27 mouse cellular contexts compared by ENCODE assay signal in the genomic region with DNA sequence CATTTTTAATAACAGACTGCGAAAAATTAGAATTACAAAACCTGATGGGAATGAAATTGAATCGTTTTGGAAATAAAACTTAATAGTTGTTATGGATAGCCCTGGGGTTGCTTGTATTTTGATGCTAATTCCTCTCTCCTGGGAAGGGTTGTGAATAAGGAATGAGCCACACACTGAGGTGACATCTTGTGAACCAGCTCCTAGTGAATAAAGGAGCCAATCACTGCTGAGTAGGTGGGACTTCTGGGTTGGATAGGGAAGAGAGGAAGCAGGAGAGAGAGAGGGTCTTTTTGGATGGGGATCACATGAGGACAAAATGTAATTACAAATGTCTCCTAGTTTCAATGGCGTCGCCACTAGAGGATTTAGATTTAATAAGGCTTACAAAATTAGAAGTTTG. TPM values are rescaled to one million over a fixed set of nuclear protein-coding genes. Genes with fewer than 3 reads are reported as not detected.
A peak's percentile ranks its signal among the peaks of the same experiment; 100 is the strongest.
DNase-seq lines count a peak whose midpoint lies in the region; ATAC-seq and TF ChIP-seq lines count a peak whose summit lies in the region.
"Had no signal": no experiment of that assay in that cellular context is flagged by ENCODE, and none has a peak within 500 bp of the region (broad histone marks: within the 10 kb centered on the region; RNA-seq: fewer than 3 reads in every experiment).

No protein-coding gene starts in this region.

- 47% methylated on average over 4 of the region's 4 CpGs for WGBS in forebrain, embryonic 14.5 days
- WGBS in forebrain, embryonic 11.5 days = 76% methylated on average over 4 of the region's 4 CpGs
- 71% methylated on average over 4 of the region's 4 CpGs for WGBS in midbrain, embryonic 14.5 days
- 60% methylated on average over 4 of the region's 4 CpGs for WGBS in midbrain, embryonic 15.5 days

- H3K9ac ChIP-seq in forebrain, embryonic 14.5 days (ENCODE audit: low read length) = no peak overlapping the region
- no peak overlapping the region for H3K9ac ChIP-seq in forebrain, embryonic 11.5 days (ENCODE audit: low read length)
- no peak overlapping the region for H3K9ac ChIP-seq in midbrain, embryonic 14.5 days (replicated peaks; ENCODE audit: low read length)
- H3K9ac ChIP-seq in midbrain, embryonic 15.5 days = no peak overlapping the region
- H3K9ac ChIP-seq: embryonic facial prominence, embryonic 12.5 days; embryonic facial prominence, embryonic 15.5 days; heart, embryonic 13.5 days; hindbrain, embryonic 14.5 days had no signal

- no peak overlapping the region for H3K27ac ChIP-seq in forebrain, embryonic 14.5 days (ENCODE audit: low read depth, low read length)
- no peak overlapping the region for H3K27ac ChIP-seq in forebrain, embryonic 11.5 days (ENCODE audit: low read depth, low read length)
- H3K27ac ChIP-seq in midbrain, embryonic 14.5 days (replicated peaks; ENCODE audit: low read depth, low read length) = no peak overlapping the region
- no peak overlapping the region for H3K27ac ChIP-seq in midbrain, embryonic 15.5 days
- no peak overlapping the region for H3K27ac ChIP-seq in layer of hippocampus, adult 2 months
- H3K27ac ChIP-seq: embryonic facial prominence, embryonic 12.5 days; embryonic facial prominence, embryonic 15.5 days; gastrocnemius, adult 2 months; heart, embryonic 13.5 days; hindbrain, embryonic 14.5 days; hindbrain, postnatal 0 days had no signal

- no peak for TF ChIP-seq CTCF in brain, embryonic 14.5 days (IDR thresholded peaks at IDR 0.05; ENCODE audit: borderline replicate concordance, extremely low read depth, insufficient read depth, insufficient read length)
- no peak for TF ChIP-seq CTCF in layer of hippocampus, adult 2 months (conservative IDR thresholded peaks at IDR 0.05)

- peak; percentile 60; the same call in 1 of the 2 replicates for ATAC-seq in forebrain, embryonic 14.5 days
- no peak for ATAC-seq in forebrain, embryonic 11.5 days (replicated peaks; ENCODE audit: low FRiP score)
- ATAC-seq in midbrain, embryonic 14.5 days (ENCODE audit: low FRiP score, low TSS enrichment) = no peak
- ATAC-seq in midbrain, embryonic 15.5 days (replicated peaks) = no peak
- no peak for ATAC-seq in frontal cortex, adult (ENCODE audit: low TSS enrichment)
- ATAC-seq: CD4-positive, CD25-positive, alpha-beta regulatory T cell, adult 4 months; hindbrain, postnatal 0 days; inflammation-experienced regulatory T-cells, adult 6 months; intestine, embryonic 16.5 days had no signal

- peak; percentile 49 for DNase-seq in forebrain, embryonic 14.5 days (ENCODE audit: low spot score)
- DNase-seq in forebrain, embryonic 11.5 days (ENCODE audit: low spot score) = no peak
- peak; percentile 9 for DNase-seq in midbrain, embryonic 14.5 days
- peak; percentile 70 for DNase-seq in brain, embryonic 14.5 days (ENCODE audit: low read depth)
- no peak for DNase-seq in layer of hippocampus, adult 2 months (ENCODE audit: low spot score in 2 of 2)
- DNase-seq: adrenal gland, postnatal 10 days; adrenal gland, postnatal 36 days; cerebellum, adult 11 months; cerebellum, adult 2 months; cerebellum, adult 9-11 months; cerebellum, postnatal 25 days; gastrocnemius, adult 2 months; gastrocnemius, postnatal 14 days; heart, adult 18-20 months; heart, postnatal 14 days; heart, postnatal 4 days; kidney, adult 18-20 months had no signal

- H3K4me1 ChIP-seq in forebrain, embryonic 14.5 days (ENCODE audit: control insufficient read depth, insufficient read depth, low read length) = no peaks in the 10 kb centered on the region
- no peaks in the 10 kb centered on the region for H3K4me1 ChIP-seq in forebrain, embryonic 11.5 days (replicated peaks; ENCODE audit: control insufficient read depth, insufficient read depth, low read length)
- no peaks in the 10 kb centered on the region for H3K4me1 ChIP-seq in midbrain, embryonic 14.5 days (ENCODE audit: control insufficient read depth, insufficient read depth, low read length)
- H3K4me1 ChIP-seq in midbrain, embryonic 15.5 days = no peaks in the 10 kb centered on the region
- H3K4me1 ChIP-seq: embryonic facial prominence, embryonic 12.5 days; embryonic facial prominence, embryonic 15.5 days; heart, embryonic 13.5 days had no signal

- no peak for TF ChIP-seq POLR2A in brain, embryonic 14.5 days (IDR thresholded peaks at IDR 0.05; ENCODE audit: borderline replicate concordance, extremely low read depth, insufficient read depth, insufficient read length, poor library complexity, severe bottlenecking)

- H3K4me3 ChIP-seq in forebrain, embryonic 14.5 days (ENCODE audit: low read depth, low read length) = no peak overlapping the region
- H3K4me3 ChIP-seq in forebrain, embryonic 11.5 days (ENCODE audit: low read depth, low read length) = no peak overlapping the region
- H3K4me3 ChIP-seq in midbrain, embryonic 14.5 days (replicated peaks; ENCODE audit: low read depth, low read length) = no peak overlapping the region
- H3K4me3 ChIP-seq in midbrain, embryonic 15.5 days = no peak overlapping the region
- no peak overlapping the region for H3K4me3 ChIP-seq in layer of hippocampus, adult 2 months
- H3K4me3 ChIP-seq: embryonic facial prominence, embryonic 12.5 days; embryonic facial prominence, embryonic 15.5 days; gastrocnemius, adult 2 months; heart, embryonic 13.5 days had no signal

- H3K4me2 ChIP-seq in forebrain, embryonic 14.5 days (ENCODE audit: low read length) = no peak overlapping the region
- no peak overlapping the region for H3K4me2 ChIP-seq in forebrain, embryonic 11.5 days (ENCODE audit: low read depth, low read length, severe bottlenecking)
- no peak overlapping the region for H3K4me2 ChIP-seq in midbrain, embryonic 14.5 days (ENCODE audit: low read length)
- H3K4me2 ChIP-seq in midbrain, embryonic 15.5 days = no peak overlapping the region
- H3K4me2 ChIP-seq: embryonic facial prominence, embryonic 12.5 days; embryonic facial prominence, embryonic 15.5 days; heart, embryonic 13.5 days; hindbrain, embryonic 14.5 days had no signal

- H3K9me3 ChIP-seq in forebrain, embryonic 14.5 days (replicated peaks; ENCODE audit: control insufficient read depth, low read length) = no peaks in the 10 kb centered on the region
- no peaks in the 10 kb centered on the region for H3K9me3 ChIP-seq in forebrain, embryonic 11.5 days (ENCODE audit: control insufficient read depth, low read length)
- H3K9me3 ChIP-seq in midbrain, embryonic 14.5 days (ENCODE audit: control insufficient read depth, low read length) = no peaks in the 10 kb centered on the region
- no peaks in the 10 kb centered on the region for H3K9me3 ChIP-seq in midbrain, embryonic 15.5 days
- H3K9me3 ChIP-seq: embryonic facial prominence, embryonic 12.5 days; embryonic facial prominence, embryonic 15.5 days; heart, embryonic 13.5 days had no signal

- no peaks in the 10 kb centered on the region for H3K36me3 ChIP-seq in forebrain, embryonic 14.5 days (ENCODE audit: control insufficient read depth, insufficient read depth, low read length)
- H3K36me3 ChIP-seq in forebrain, embryonic 11.5 days (ENCODE audit: control insufficient read depth, insufficient read depth, low read length) = no peaks in the 10 kb centered on the region
- no peaks in the 10 kb centered on the region for H3K36me3 ChIP-seq in midbrain, embryonic 14.5 days (ENCODE audit: control insufficient read depth, insufficient read depth, low read length)
- H3K36me3 ChIP-seq in midbrain, embryonic 15.5 days (replicated peaks) = no peaks in the 10 kb centered on the region
- H3K36me3 ChIP-seq: embryonic facial prominence, embryonic 12.5 days; embryonic facial prominence, embryonic 15.5 days; heart, embryonic 13.5 days had no signal

- H3K27me3 ChIP-seq in forebrain, embryonic 14.5 days (replicated peaks; ENCODE audit: control insufficient read depth, insufficient read depth, low read length) = no peaks in the 10 kb centered on the region
- no peaks in the 10 kb centered on the region for H3K27me3 ChIP-seq in forebrain, embryonic 11.5 days (ENCODE audit: control insufficient read depth, insufficient read depth, low read length)
- H3K27me3 ChIP-seq in midbrain, embryonic 14.5 days (ENCODE audit: control insufficient read depth, insufficient read depth, low read length) = no peaks in the 10 kb centered on the region
- no peaks in the 10 kb centered on the region for H3K27me3 ChIP-seq in midbrain, embryonic 15.5 days (replicated peaks)
- H3K27me3 ChIP-seq: embryonic facial prominence, embryonic 12.5 days; embryonic facial prominence, embryonic 15.5 days; heart, embryonic 13.5 days had no signal

RNA-seq across cellular contexts. Expression of a gene that starts 30.7 kb away (rescaled TPM):
- polyA plus RNA-seq in forebrain, embryonic 14.5 days (2014; fragmentation: Nextera tagmentation; extraction: Ambion mirVana) = 20.1 and 40.6 TPM in 2 replicates
- 1.5 and 1.9 TPM in 2 replicates for polyA plus RNA-seq in forebrain, embryonic 11.5 days (2014; fragmentation: Nextera tagmentation; extraction: Ambion mirVana)
- 0.78 and 1.1 TPM in 2 replicates for polyA plus RNA-seq in midbrain, embryonic 14.5 days (2014; fragmentation: Nextera tagmentation; extraction: Ambion mirVana)
- polyA plus RNA-seq in midbrain, embryonic 15.5 days (2015; fragmentation: Nextera tagmentation; extraction: Ambion mirVana) = 0.80 and 1.2 TPM in 2 replicates
- 7.9 and 12.2 TPM in 2 replicates for polyA plus RNA-seq in brain, embryonic 14.5 days (2012; rRNA removed)
- 10 to 100 TPM; 14.1 to 16.9 TPM for total RNA-seq in layer of hippocampus, adult 2 months (2021)
- polyA plus RNA-seq: CD4-positive, CD25-positive, alpha-beta regulatory T cell, adult 4 months; inflammation-experienced regulatory T-cells, adult 6 months had no signal

Comparison
In these comparisons a context has a peak if more than half of its experiments do, and no peak if none do; other contexts are left out.
1. DNase-seq: peak in forebrain, embryonic 14.5 days (single experiment), midbrain, embryonic 14.5 days (single experiment) and brain, embryonic 14.5 days (single experiment); none in forebrain, embryonic 11.5 days (single experiment) and layer of hippocampus, adult 2 months (0 of 2).